Mouse (Mus musculus) skeletal muscle tissue, postnatal 0 days (tissue): ENCODE measurements around the gene Snrpc. TPM values are rescaled to one million over a fixed set of nuclear protein-coding genes. Genes with fewer than 3 reads are reported as not detected.

Experiments used
- polyA plus RNA-seq: library from polyadenylated mRNA; unstranded; fragments of >200 nt; fragmentation: Nextera tagmentation; extraction: Ambion mirVana; gene quantifications from 2 replicates; pipeline ENCODE4 v1.2.1, GENCODE M21; 2015

Snrpc gene
- polyA plus RNA-seq = 171 and 183 TPM in 2 replicates

GRCm38 (mm10) chr17:27837850-27838249 is at the start of gene Snrpc:
TSS of gene Snrpc (plus strand) at chr17:27838150.

DNA sequence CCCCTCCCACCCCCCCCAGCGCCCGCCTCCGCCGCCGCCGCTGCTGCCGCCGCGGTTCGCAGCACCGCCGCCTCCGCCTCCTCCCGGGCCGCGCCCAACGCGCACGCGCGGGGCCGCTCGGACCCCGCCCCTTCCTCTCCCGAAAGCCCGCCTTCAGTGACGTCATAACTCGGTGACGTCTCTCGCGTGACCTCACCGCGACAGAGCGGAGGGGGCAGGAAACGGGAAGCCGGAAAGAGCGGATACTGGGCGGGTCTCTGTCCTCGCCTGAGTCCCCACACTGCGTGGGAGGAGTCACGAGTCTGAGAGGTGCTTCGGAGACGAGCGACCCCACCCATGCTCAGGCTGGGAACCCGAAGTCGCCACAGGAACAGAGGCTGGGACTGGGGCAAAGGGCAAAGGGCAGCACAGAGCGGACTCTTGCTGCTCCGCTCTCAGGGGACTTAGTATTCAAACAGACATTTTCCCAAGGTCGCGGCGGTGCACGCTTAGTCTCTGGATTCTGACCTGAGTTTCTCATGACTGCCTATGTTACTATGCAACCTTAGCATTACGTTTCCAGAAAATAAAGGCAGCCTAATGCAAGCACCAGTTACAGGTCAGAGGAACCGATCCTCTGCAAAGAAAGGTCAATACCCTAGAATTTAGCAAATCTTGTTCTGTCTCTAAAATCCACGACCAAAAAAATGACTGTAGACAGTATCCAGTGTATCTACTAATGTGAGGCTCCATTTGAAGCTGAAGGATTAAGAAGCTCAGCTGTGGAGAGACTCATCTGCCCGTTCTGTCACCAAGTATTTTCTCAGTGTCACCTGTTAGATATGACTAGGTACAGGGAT is 17.2 kb upstream of the Snrpc start, which contains the start of gene D17Wsu92e:
TSS of gene D17Wsu92e (minus strand) at position 81 of the 839 bp plus-strand sequence.

GRCm38 (mm10) chr17:27856265-27856797 is 18.4 kb downstream of the Snrpc start, which contains the start of gene Uhrf1bp1:
TSS of gene Uhrf1bp1 (plus strand) at chr17:27856441.

Other genes with a start within 250 kb of the Snrpc start
- gene Nudt3, start 214.7 kb upstream of the Snrpc start, polyA plus RNA-seq = 103 and 121 TPM in 2 replicates
- gene RPS10-NUDT3, start 202.9 kb upstream of the Snrpc start, polyA plus RNA-seq = 1.0 TPM in 1 of 2 replicates, not detected in the other
- gene Rps10, start 201.5 kb upstream of the Snrpc start, polyA plus RNA-seq = 550 and 554 TPM in 2 replicates
- 0.76 and 0.97 TPM in 2 replicates for gene Pacsin1, start 182.6 kb upstream of the Snrpc start, polyA plus RNA-seq
- gene Spdef, start 109.2 kb upstream of the Snrpc start, polyA plus RNA-seq = 0.29 TPM in 1 of 2 replicates, not detected in the other
- gene D17Wsu92e, start 17.5 kb upstream of the Snrpc start, polyA plus RNA-seq = 13.7 and 13.9 TPM in 2 replicates
- 2.4 and 2.5 TPM in 2 replicates for gene Uhrf1bp1, start 18.3 kb downstream of the Snrpc start, polyA plus RNA-seq
- 12.2 and 12.6 TPM in 2 replicates for gene Anks1, start 71.2 kb downstream of the Snrpc start, polyA plus RNA-seq
- gene Taf11, start 71.7 kb downstream of the Snrpc start, polyA plus RNA-seq = 38.0 and 43.0 TPM in 2 replicates
- 0.46 and 0.73 TPM in 2 replicates for gene Tcp11, start 242.5 kb downstream of the Snrpc start, polyA plus RNA-seq